Mouse (Mus musculus) heart, postnatal 0 days (tissue): Measurements from ENCODE around the gene Vmn2r105. TPM values are rescaled to one million over a fixed set of nuclear protein-coding genes. Genes with fewer than 3 reads are reported as not detected.

Experiments used
- ATAC-seq: fragments of 200-750 bp; cut with Nextera tagmentation; 2 replicates; pipeline ENCODE4 v1.8.0; 2017; ENCODE audit warnings: low read depth, moderate number of reproducible peaks, moderate library complexity; ENCODE audit not compliant: insufficient read depth
- DNase-seq: peaks from one replicate; pipeline ENCODE4 v3.0.0-alpha.2; 2016; ENCODE audit warnings: low spot score
- H3K27ac ChIP-seq: fragments of 300-500 bp; sonication (generic); 2 replicates; pipeline ENCODE4 v1.5.1; 2014; ENCODE audit warnings: low read depth, mild to moderate bottlenecking
- H3K27me3 ChIP-seq: fragments of 300-500 bp; sonication (generic); 2 replicates; pipeline ENCODE4 v1.6.1; 2014; ENCODE audit warnings: low read length, mixed read lengths; ENCODE audit not compliant: control insufficient read depth, insufficient read depth
- H3K36me3 ChIP-seq: fragments of 300-500 bp; sonication (generic); replicated peaks from 2 replicates; pipeline ENCODE4 v1.6.1; 2014; ENCODE audit warnings: low read length, mixed read lengths; ENCODE audit not compliant: control insufficient read depth, insufficient read depth
- H3K4me1 ChIP-seq: fragments of 300-500 bp; sonication (generic); 2 replicates; pipeline ENCODE4 v1.6.1; 2014; ENCODE audit warnings: antibody characterized with exemption; ENCODE audit not compliant: control insufficient read depth, insufficient read depth
- H3K4me2 ChIP-seq: fragments of 300-500 bp; sonication (generic); 2 replicates; pipeline ENCODE4 v1.6.1; 2014; ENCODE audit warnings: low read depth, mild to moderate bottlenecking, low read length, moderate library complexity
- H3K4me3 ChIP-seq: fragments of 300-500 bp; sonication (generic); 2 replicates; pipeline ENCODE4 v1.5.1; 2014; ENCODE audit warnings: low read depth, low read length
- H3K9ac ChIP-seq: fragments of 300-500 bp; sonication (generic); replicated peaks from 2 replicates; pipeline ENCODE4 v1.6.1; 2014; ENCODE audit warnings: low read depth, low read length, mixed read lengths
- H3K9me3 ChIP-seq: fragments of 300-500 bp; sonication (generic); replicated peaks from 2 replicates; pipeline ENCODE4 v1.6.1; 2016; ENCODE audit warnings: low read length; ENCODE audit not compliant: control insufficient read depth
- CTCF ChIP-seq: IDR thresholded peaks from 2 replicates; pipeline ENCODE4 v1.5.1; 2016; ENCODE audit warnings: antibody characterized with exemption, control low read depth, low read depth
- EP300 ChIP-seq: IDR thresholded peaks from 2 replicates; pipeline ENCODE4 v1.6.1; 2016; ENCODE audit warnings: antibody characterized with exemption, low read depth
- WGBS: fragments of 180-500 bp; shearing (Covaris S2); extraction: QIAGEN DNeasy Blood & Tissue Kit; methylation state at CpG from one replicate; pipeline ENCODE4 v1.1.7; 2014; 5-methylcytosine and 5-hydroxymethylcytosine counted together
- polyA plus RNA-seq: library from polyadenylated mRNA; unstranded; fragments of >200 nt; fragmentation: Nextera tagmentation; extraction: Ambion mirVana; gene quantifications from 2 replicates; pipeline ENCODE4 v1.2.1, GENCODE M21; 2015
- total RNA-seq: library from RNA; depleted of rRNA; stranded (reverse); fragments of >200 nt; gene quantifications from 2 replicates; pipeline ENCODE4 v1.2.3, GENCODE M21; 2014; ENCODE audit warnings: low replicate concordance; rRNA removed

Gene Vmn2r105
- not detected in 2 replicates for total RNA-seq
- not detected in 2 replicates for polyA plus RNA-seq

GRCm38 (mm10) chr17:20234952-20235351 lies at the start of gene Vmn2r105:
Vmn2r105 (minus strand) TSS chr17:20235052.
- Histone ChIP-seq H3K27me3 (no peaks in the 10 kb centered on the region), H3K9ac (no peak within 1 kb of the TSS), H3K4me1 (no peaks in the 10 kb centered on the region), H3K4me2 (no peak within 1 kb of the TSS), H3K27ac (no peak within 1 kb of the TSS), H3K36me3 (no peaks in the 10 kb centered on the region), H3K4me3 (no peak within 1 kb of the TSS), H3K9me3 (no peaks in the 10 kb centered on the region)
- TF ChIP-seq CTCF (no peak), EP300 (no peak)
- 49% methylated on average over 2 of the region's 2 CpGs for WGBS
- ATAC-seq (no peak), DNase-seq (no peak)

- 50% methylated on average over 4 of the region's 4 CpGs for WGBS
- TF ChIP-seq EP300 = no peak
- no peak for TF ChIP-seq CTCF
- Histone ChIP-seq H3K4me3 (no peak overlapping the region), H3K27ac (no peak overlapping the region), H3K9me3 (0 out of 2 replicates have a peak, but pooled peaks cover 22% of the 10 kb centered on the region), H3K27me3 (no peaks in the 10 kb centered on the region), H3K36me3 (no peaks in the 10 kb centered on the region), H3K4me2 (no peak overlapping the region), H3K4me1 (no peaks in the 10 kb centered on the region), H3K9ac (no peak overlapping the region)
- DNase-seq (no peak), ATAC-seq (no peak)
Measured at GRCm38 (mm10) chr17:20255522-20255921, 20.7 kb upstream of the Vmn2r105 start.

- TF ChIP-seq CTCF (no peak), EP300 (no peak)
- Histone ChIP-seq H3K36me3 (no peaks in the 10 kb centered on the region), H3K4me2 (no peak within 1 kb of the TSS), H3K27me3 (no peaks in the 10 kb centered on the region), H3K4me3 (no peak within 1 kb of the TSS), H3K9me3 (0 out of 2 replicates have a peak, but pooled peaks cover 6% of the 10 kb centered on the region), H3K27ac (no peak within 1 kb of the TSS), H3K9ac (no peak within 1 kb of the TSS), H3K4me1 (no peaks in the 10 kb centered on the region)
- ATAC-seq (no peak), DNase-seq (no peak)
Measured at GRCm38 (mm10) chr17:20182997-20183396, 51.9 kb downstream of the Vmn2r105 start, which contains the start of gene Fpr-rs6. Fpr-rs6 (minus strand) TSS chr17:20183097.

Other genes starting within 250 kb of the Vmn2r105 start
- not detected in 2 replicates for gene Vmn2r104, start 186.7 kb downstream of the Vmn2r105 start, total RNA-seq
- not detected in 2 replicates for gene Vmn2r104, start 186.7 kb downstream of the Vmn2r105 start, polyA plus RNA-seq
- not detected in 2 replicates for gene Fpr-rs7, start 120.8 kb downstream of the Vmn2r105 start, total RNA-seq
- gene Fpr-rs7, start 120.8 kb downstream of the Vmn2r105 start, polyA plus RNA-seq = not detected in 2 replicates
- gene Fpr-rs6, start 52.0 kb downstream of the Vmn2r105 start, total RNA-seq = not detected in 2 replicates
- not detected in 2 replicates for gene Fpr-rs6, start 52.0 kb downstream of the Vmn2r105 start, polyA plus RNA-seq
- not detected in 2 replicates for gene Vmn2r106, start 50.5 kb upstream of the Vmn2r105 start, total RNA-seq
- not detected in 2 replicates for gene Vmn2r106, start 50.5 kb upstream of the Vmn2r105 start, polyA plus RNA-seq
- not detected in 2 replicates for gene Vmn2r107, start 110.2 kb upstream of the Vmn2r105 start, total RNA-seq
- not detected in 2 replicates for gene Vmn2r107, start 110.2 kb upstream of the Vmn2r105 start, polyA plus RNA-seq
- gene Vmn1r224, start 179.1 kb upstream of the Vmn2r105 start, total RNA-seq = not detected in 2 replicates
- not detected in 2 replicates for gene Vmn1r224, start 179.1 kb upstream of the Vmn2r105 start, polyA plus RNA-seq
- gene Vmn2r108, start 246.3 kb upstream of the Vmn2r105 start, total RNA-seq = not detected in 2 replicates
- not detected in 2 replicates for gene Vmn2r108, start 246.3 kb upstream of the Vmn2r105 start, polyA plus RNA-seq